Mouse (Mus musculus): ENCODE results near the gene Pik3c2a. TPM values are rescaled to one million over a fixed set of nuclear protein-coding genes. Genes with fewer than 3 reads are reported as not detected.

The Pik3c2a gene
- total RNA-seq, 1 experiment, result 36.4 TPM

GRCm38 (mm10) chr7:116335133-116335532 lies 108.1 kb downstream of the Pik3c2a start:
- DNase-seq (ENCODE audit: low read depth, low spot score), result no peak
- H3K27ac ChIP-seq (ENCODE audit: insufficient read depth, low read depth, low read length, poor library complexity, severe bottlenecking), result peak overlapping the region; percentile 4; the same call in 1 of the 2 replicates
- no peaks in the 10 kb centered on the region for H3K9me3 ChIP-seq (ENCODE audit: control insufficient read depth, insufficient read depth, low read depth, low read length)
- no peak for TF ChIP-seq ZC3H11A (IDR thresholded peaks at IDR 0.05; ENCODE audit: borderline replicate concordance, low read depth, low read length)
- H3K36me3 ChIP-seq (ENCODE audit: control insufficient read depth, insufficient read depth, low read length, poor library complexity, severe bottlenecking), result peaks cover 18% of the 10 kb centered on the region
- peak overlapping the region; percentile 84 for H3K4me3 ChIP-seq (ENCODE audit: insufficient read depth in 1 of 2, low read depth in 1 of 2, low read length in 2 of 2, poor library complexity in 1 of 2, severe bottlenecking in 1 of 2)
- peak overlapping the region; percentile 91; the same call in 1 of the 2 replicates for H3K9ac ChIP-seq (ENCODE audit: insufficient read depth, low read depth, low read length, poor library complexity, severe bottlenecking)
- in situ Hi-C loops (cut with MboI; ENCODE audit: low sequenced_read_pairs in 2 of 2, unreplicated experiment in 2 of 2), result no loop called here
- H3K4me1 ChIP-seq (ENCODE audit: control insufficient read depth in 2 of 2, insufficient read depth in 2 of 2, low read length in 2 of 2, poor library complexity in 1 of 2), result no peaks in the 10 kb centered on the region

DNA sequence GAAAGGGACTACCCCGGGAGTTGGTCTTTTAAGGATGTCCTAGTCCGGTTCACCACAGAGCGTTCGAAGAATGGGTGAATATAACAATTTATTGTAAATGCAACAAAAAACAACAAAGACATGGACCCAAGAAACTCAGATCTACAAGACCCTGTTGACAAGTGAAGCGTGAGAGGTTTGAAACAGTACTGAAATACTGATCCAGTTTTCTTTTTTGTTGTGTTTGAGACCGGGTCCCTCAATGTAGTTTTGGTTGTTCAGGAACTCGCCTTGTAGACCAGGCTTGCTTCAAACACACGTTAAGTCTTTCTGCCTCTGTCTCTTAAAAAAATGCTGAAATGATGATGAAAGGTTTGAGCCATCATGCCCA lies 108.6 kb downstream of the Pik3c2a start:
- Histone ChIP-seq H3K36me3 (ENCODE audit: control insufficient read depth, insufficient read depth, low read length, poor library complexity, severe bottlenecking) (peaks cover 18% of the 10 kb centered on the region), H3K27ac (ENCODE audit: insufficient read depth, low read depth, low read length, poor library complexity, severe bottlenecking) (peak overlapping the region; percentile 92)

DNA sequence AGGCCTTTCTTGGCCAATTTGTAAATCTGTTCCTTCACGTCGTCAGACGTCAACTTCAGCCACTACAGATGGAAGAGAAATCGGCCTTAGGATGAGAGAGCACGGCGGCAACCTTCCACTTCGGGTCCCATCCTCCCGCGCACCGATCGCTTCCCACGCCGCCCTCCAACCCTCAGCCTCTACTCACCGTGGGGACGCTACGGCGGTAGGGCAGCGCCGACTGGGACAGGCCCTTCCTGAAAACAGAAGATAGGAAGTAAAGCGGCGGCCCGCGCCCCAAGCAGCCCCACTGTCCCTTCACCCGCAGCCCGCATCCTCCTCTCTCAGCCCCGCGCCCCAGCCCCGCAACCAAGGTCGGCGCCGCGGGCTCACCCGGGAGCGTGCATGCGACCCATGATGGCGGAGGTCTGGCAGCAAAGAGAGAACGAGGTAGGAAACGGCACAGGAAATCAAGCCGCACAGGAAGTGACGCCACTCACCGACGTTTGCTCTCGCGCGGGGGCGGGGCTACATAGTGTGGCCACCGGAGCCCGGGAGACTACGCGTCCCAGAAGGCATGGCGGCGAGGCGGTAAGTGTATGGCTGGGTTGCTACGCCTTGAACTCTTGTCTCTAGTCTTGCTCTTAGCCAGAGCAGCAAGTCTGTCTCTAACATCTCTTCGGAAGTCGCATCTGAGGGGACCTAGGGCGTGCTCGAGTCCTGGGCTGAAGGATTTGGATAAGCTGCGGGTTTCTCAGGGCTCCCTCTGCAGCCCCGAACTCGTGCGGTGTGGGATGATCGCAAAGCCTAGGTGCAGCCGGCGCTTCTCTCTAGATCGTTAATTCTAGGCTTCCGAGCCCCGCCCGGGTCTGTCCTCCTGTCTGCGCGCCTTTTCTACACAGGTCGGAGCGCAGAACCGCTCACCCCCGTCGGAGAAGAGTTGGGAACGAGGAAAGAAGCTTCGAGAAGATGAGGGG lies 109.3 kb downstream of the Pik3c2a start, which contains the start of gene Rps13:
Rps13 (minus strand) TSS at position 483 of the 956 bp plus-strand sequence.
- TF ChIP-seq MAFK (IDR thresholded peaks at IDR 0.05; ENCODE audit: insufficient read depth, low read depth, low read length) (no peak), HCFC1 (IDR thresholded peaks at IDR 0.05; ENCODE audit: borderline replicate concordance, insufficient read depth, low read length) (peak; percentile 86)
- in situ Hi-C loops (cut with MboI; ENCODE audit: low sequenced_read_pairs in 2 of 2, unreplicated experiment in 2 of 2), result no loop called here
- H3K4me3 ChIP-seq (ENCODE audit: insufficient read depth in 1 of 2, low read depth in 1 of 2, low read length in 2 of 2, poor library complexity in 1 of 2, severe bottlenecking in 1 of 2), result peak within 1 kb of the TSS; percentile 84
- no peaks in the 10 kb centered on the region for H3K4me1 ChIP-seq (ENCODE audit: control insufficient read depth in 2 of 2, insufficient read depth in 2 of 2, low read length in 2 of 2, poor library complexity in 1 of 2)
- no peaks in the 10 kb centered on the region for H3K9me3 ChIP-seq (ENCODE audit: control insufficient read depth, insufficient read depth, low read depth, low read length)
- peak within 1 kb of the TSS; percentile 96 for H3K9ac ChIP-seq (ENCODE audit: insufficient read depth, low read depth, low read length, poor library complexity, severe bottlenecking)
- peak; percentile 93 for DNase-seq (ENCODE audit: low read depth, low spot score)
- peaks cover 18% of the 10 kb centered on the region for H3K36me3 ChIP-seq (ENCODE audit: control insufficient read depth, insufficient read depth, low read length, poor library complexity, severe bottlenecking)
- H3K27ac ChIP-seq (ENCODE audit: insufficient read depth, low read depth, low read length, poor library complexity, severe bottlenecking), result peak within 1 kb of the TSS; percentile 92

More for the DNA sequence above, 108.6 kb downstream of the Pik3c2a start:
- DNase-seq (ENCODE audit: low read depth, low spot score), result no peak
- no peaks in the 10 kb centered on the region for H3K9me3 ChIP-seq (ENCODE audit: control insufficient read depth, insufficient read depth, low read depth, low read length)
- peak overlapping the region; percentile 84 for H3K4me3 ChIP-seq (ENCODE audit: insufficient read depth in 1 of 2, low read depth in 1 of 2, low read length in 2 of 2, poor library complexity in 1 of 2, severe bottlenecking in 1 of 2)
- no peaks in the 10 kb centered on the region for H3K4me1 ChIP-seq (ENCODE audit: control insufficient read depth in 2 of 2, insufficient read depth in 2 of 2, low read length in 2 of 2, poor library complexity in 1 of 2)
- no peak for TF ChIP-seq HCFC1 (IDR thresholded peaks at IDR 0.05; ENCODE audit: borderline replicate concordance, insufficient read depth, low read length)
- TF ChIP-seq ZC3H11A (IDR thresholded peaks at IDR 0.05; ENCODE audit: borderline replicate concordance, low read depth, low read length), result no peak
- no peak for TF ChIP-seq ZNF384 (IDR thresholded peaks at IDR 0.05; ENCODE audit: low read depth, low read length)
- no peak for TF ChIP-seq MAFK (IDR thresholded peaks at IDR 0.05; ENCODE audit: insufficient read depth, low read depth, low read length)
- TF ChIP-seq CHD2 (IDR thresholded peaks at IDR 0.05; ENCODE audit: low read depth, low read length), result no peak
- in situ Hi-C loops (cut with MboI; ENCODE audit: low sequenced_read_pairs in 2 of 2, unreplicated experiment in 2 of 2), result no loop called here
- H3K9ac ChIP-seq (ENCODE audit: insufficient read depth, low read depth, low read length, poor library complexity, severe bottlenecking), result peak overlapping the region; percentile 91

DNA sequence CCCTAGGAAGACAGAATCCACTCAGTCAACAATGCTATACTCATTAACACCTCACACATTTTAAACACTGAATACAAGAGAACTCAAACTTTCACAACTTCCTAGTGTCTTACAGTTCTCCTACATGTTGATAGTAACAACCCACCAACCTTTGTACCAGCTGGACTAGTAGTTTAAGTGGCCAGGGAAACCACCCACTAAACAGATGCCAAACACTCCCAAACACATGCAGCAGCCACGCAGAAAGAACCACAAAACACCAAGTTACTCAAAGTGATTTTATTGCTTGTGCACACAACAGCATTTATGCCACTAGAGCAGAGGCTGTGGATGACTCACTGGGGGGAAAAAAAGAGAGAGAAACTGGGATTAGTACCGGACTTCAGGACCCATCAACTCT lies 112.0 kb downstream of the Pik3c2a start:
- H3K4me3 ChIP-seq (ENCODE audit: insufficient read depth in 1 of 2, low read depth in 1 of 2, low read length in 2 of 2, poor library complexity in 1 of 2, severe bottlenecking in 1 of 2), result peak overlapping the region in 1 of 2 experiments; percentile 84; a peak in 1 of 4 replicates
- in situ Hi-C loops (cut with MboI; ENCODE audit: low sequenced_read_pairs in 2 of 2, unreplicated experiment in 2 of 2), result no loop called here
- TF ChIP-seq CHD2 (IDR thresholded peaks at IDR 0.05; ENCODE audit: low read depth, low read length) (no peak), ZC3H11A (IDR thresholded peaks at IDR 0.05; ENCODE audit: borderline replicate concordance, low read depth, low read length) (no peak), HCFC1 (IDR thresholded peaks at IDR 0.05; ENCODE audit: borderline replicate concordance, insufficient read depth, low read length) (no peak), ZNF384 (IDR thresholded peaks at IDR 0.05; ENCODE audit: low read depth, low read length) (no peak), MAFK (IDR thresholded peaks at IDR 0.05; ENCODE audit: insufficient read depth, low read depth, low read length) (no peak)
- no peak for DNase-seq (ENCODE audit: low read depth, low spot score)
- H3K36me3 ChIP-seq (ENCODE audit: control insufficient read depth, insufficient read depth, low read length, poor library complexity, severe bottlenecking), result peaks cover 18% of the 10 kb centered on the region
- H3K27ac ChIP-seq (ENCODE audit: insufficient read depth, low read depth, low read length, poor library complexity, severe bottlenecking), result no peak overlapping the region
- H3K9me3 ChIP-seq (ENCODE audit: control insufficient read depth, insufficient read depth, low read depth, low read length), result no peaks in the 10 kb centered on the region
- H3K4me1 ChIP-seq (ENCODE audit: control insufficient read depth in 2 of 2, insufficient read depth in 2 of 2, low read length in 2 of 2, poor library complexity in 1 of 2), result no peaks in the 10 kb centered on the region
- H3K9ac ChIP-seq (ENCODE audit: insufficient read depth, low read depth, low read length, poor library complexity, severe bottlenecking), result no peak overlapping the region
